Mouse (Mus musculus) lung, postnatal 0 days (tissue): ENCODE measurements around the gene Mrps34.

Experiments
- CTCF ChIP-seq: IDR thresholded peaks from 2 replicates; pipeline ENCODE4 v1.5.1; 2016; ENCODE audit warnings: antibody characterized with exemption, mild to moderate bottlenecking
- EP300 ChIP-seq: IDR thresholded peaks from 2 replicates; pipeline ENCODE4 v1.6.1; 2016; ENCODE audit warnings: antibody characterized with exemption, mild to moderate bottlenecking, control low read depth

DNA sequence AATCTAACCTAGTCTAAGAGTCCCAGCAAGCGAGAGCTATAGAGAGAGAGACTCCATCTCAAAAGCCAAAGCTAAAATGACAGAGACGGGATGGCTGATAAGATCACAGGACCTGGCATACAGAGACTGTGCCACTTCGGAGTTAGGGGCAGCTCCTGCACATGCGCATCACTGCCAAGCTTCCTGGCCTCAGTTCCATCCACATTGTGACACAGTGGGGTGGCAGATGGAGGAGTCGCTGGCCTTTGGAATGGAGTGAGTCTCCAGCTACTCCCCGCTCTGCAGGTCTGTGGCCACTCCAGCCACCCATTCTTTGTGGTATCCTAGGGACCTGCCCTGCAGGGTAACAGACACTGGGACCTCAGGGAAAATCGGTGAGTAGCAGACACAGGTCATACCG is 29.1 kb upstream of the Mrps34 start, which contains the start of gene Igfals:
- no peak for TF ChIP-seq CTCF
- no peak for TF ChIP-seq EP300
